Comparison of ENCODE assay signal across 8 mouse cellular contexts in the genomic region with DNA sequence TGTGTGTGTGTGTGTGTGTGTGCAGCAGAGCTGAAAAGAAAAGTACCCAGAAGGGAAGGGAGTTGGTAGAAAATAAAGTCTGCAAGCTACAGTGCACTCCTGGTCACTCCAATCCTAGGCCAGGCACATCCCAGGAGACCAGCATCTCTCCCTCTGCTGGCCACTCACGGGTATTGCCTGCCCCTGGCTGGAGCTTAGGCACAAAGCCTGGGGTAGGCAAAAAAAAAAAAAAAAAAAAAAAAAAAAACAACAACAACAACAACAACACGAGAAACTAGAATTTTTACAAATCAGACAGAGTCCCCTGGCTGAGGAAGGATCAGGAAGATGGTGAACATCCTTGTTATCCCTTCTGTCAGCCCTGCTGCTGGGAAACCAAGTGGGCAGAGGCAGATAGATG. TPM values are rescaled to one million over a fixed set of nuclear protein-coding genes. Genes with fewer than 3 reads are reported as not detected.
DNase-seq lines count a peak whose midpoint lies in the region; ATAC-seq and TF ChIP-seq lines count a peak whose summit lies in the region.
"Had no signal": no experiment of that assay in that cellular context is flagged by ENCODE, and none has a peak within 500 bp of the region (broad histone marks: within the 10 kb centered on the region; RNA-seq: fewer than 3 reads in every experiment).

No protein-coding gene starts in this region.

- H3K27ac ChIP-seq in liver, embryonic 11.5 days (ENCODE audit: low read depth, low read length) = no peak overlapping the region
- H3K27ac ChIP-seq in intestine, postnatal 0 days (ENCODE audit: low read depth, low read length) = peak overlapping the region; percentile 93
- H3K27ac ChIP-seq in lung, embryonic 15.5 days = no peak overlapping the region
- H3K27ac ChIP-seq: heart, embryonic 13.5 days had no signal

- no peaks in the 10 kb centered on the region; the same call in 1 of the 2 replicates for H3K4me1 ChIP-seq in liver, embryonic 11.5 days (replicated peaks; ENCODE audit: control insufficient read depth, insufficient read depth, low read length)
- peaks cover 10% of the 10 kb centered on the region for H3K4me1 ChIP-seq in intestine, postnatal 0 days (replicated peaks; ENCODE audit: control insufficient read depth, insufficient read depth, low read length)
- H3K4me1 ChIP-seq in lung, embryonic 15.5 days = 0 out of 2 replicates have a peak, but pooled peaks cover 6% of the 10 kb centered on the region
- H3K4me1 ChIP-seq: heart, embryonic 13.5 days had no signal

- peak; percentile 81 for TF ChIP-seq CTCF in intestine, postnatal 0 days (IDR thresholded peaks at IDR 0.05; ENCODE audit: low read depth)

- no peaks in the 10 kb centered on the region for H3K9me3 ChIP-seq in liver, embryonic 11.5 days (ENCODE audit: control insufficient read depth, low read length)
- no peaks in the 10 kb centered on the region for H3K9me3 ChIP-seq in intestine, postnatal 0 days (ENCODE audit: control insufficient read depth)
- H3K9me3 ChIP-seq in lung, embryonic 15.5 days = no peaks in the 10 kb centered on the region
- H3K9me3 ChIP-seq: heart, embryonic 13.5 days had no signal

- no peak overlapping the region for H3K4me3 ChIP-seq in liver, embryonic 11.5 days (ENCODE audit: low read depth, low read length)
- H3K4me3 ChIP-seq in intestine, postnatal 0 days (ENCODE audit: low read depth, low read length) = no peak overlapping the region
- H3K4me3 ChIP-seq in lung, embryonic 15.5 days = no peak overlapping the region
- H3K4me3 ChIP-seq: heart, embryonic 13.5 days had no signal

- no peaks in the 10 kb centered on the region for H3K27me3 ChIP-seq in liver, embryonic 11.5 days (replicated peaks; ENCODE audit: control insufficient read depth, insufficient read depth, low read length)
- H3K27me3 ChIP-seq in intestine, postnatal 0 days (replicated peaks; ENCODE audit: control insufficient read depth, insufficient read depth, low read length) = no peaks in the 10 kb centered on the region
- no peaks in the 10 kb centered on the region for H3K27me3 ChIP-seq in lung, embryonic 15.5 days
- H3K27me3 ChIP-seq: heart, embryonic 13.5 days had no signal

- no peaks in the 10 kb centered on the region for H3K36me3 ChIP-seq in liver, embryonic 11.5 days (ENCODE audit: control insufficient read depth, insufficient read depth, low read length)
- peaks cover 11% of the 10 kb centered on the region; the same call in 1 of the 2 replicates for H3K36me3 ChIP-seq in intestine, postnatal 0 days (ENCODE audit: control insufficient read depth, insufficient read depth)
- H3K36me3 ChIP-seq in lung, embryonic 15.5 days = no peaks in the 10 kb centered on the region
- H3K36me3 ChIP-seq: heart, embryonic 13.5 days had no signal

- 13% methylated on average over 2 of the region's 2 CpGs for WGBS in liver, embryonic 11.5 days
- 6% methylated on average over 2 of the region's 2 CpGs for WGBS in intestine, postnatal 0 days
- 11% methylated on average over 2 of the region's 2 CpGs for WGBS in lung, embryonic 15.5 days

- ATAC-seq in liver, embryonic 11.5 days (replicated peaks; ENCODE audit: low FRiP score) = no peak; the same call in 1 of the 2 replicates
- no peak for ATAC-seq in intestine, postnatal 0 days
- ATAC-seq in lung, embryonic 15.5 days (ENCODE audit: borderline replicate concordance, extremely low read depth, low FRiP score, low TSS enrichment) = peak; percentile 37; the same call in 1 of the 2 replicates
- ATAC-seq in inflammation-experienced regulatory T-cells, adult 6 months = no peak

- H3K4me2 ChIP-seq in liver, embryonic 11.5 days = no peak overlapping the region
- H3K4me2 ChIP-seq in intestine, postnatal 0 days (replicated peaks; ENCODE audit: low read depth) = peak overlapping the region; percentile 24; the same call in 1 of the 2 replicates
- no peak overlapping the region for H3K4me2 ChIP-seq in lung, embryonic 15.5 days
- H3K4me2 ChIP-seq: heart, embryonic 13.5 days had no signal

- peak; percentile 60 for DNase-seq in liver
- DNase-seq in liver, embryonic 11.5 days (ENCODE audit: low spot score) = no peak
- peak; percentile 64 for DNase-seq in MN1 (ENCODE audit: low spot score)
- DNase-seq in brain, adult 2 months (ENCODE audit: low read depth, low spot score) = peak; percentile 71

- H3K9ac ChIP-seq in liver, embryonic 11.5 days (ENCODE audit: low read depth, low read length) = no peak overlapping the region
- no peak overlapping the region for H3K9ac ChIP-seq in intestine, postnatal 0 days (ENCODE audit: low read depth, low read length)
- H3K9ac ChIP-seq in lung, embryonic 15.5 days = no peak overlapping the region
- H3K9ac ChIP-seq: heart, embryonic 13.5 days had no signal

RNA-seq across cellular contexts. Expression of a gene that starts 9.0 kb away (rescaled TPM):
- polyA plus RNA-seq in liver, embryonic 11.5 days (2014; fragmentation: Nextera tagmentation; extraction: Ambion mirVana) = 37.8 and 42.2 TPM in 2 replicates
- polyA plus RNA-seq in intestine, postnatal 0 days (2015; fragmentation: Nextera tagmentation; extraction: Ambion mirVana) = 362 and 402 TPM in 2 replicates
- polyA plus RNA-seq in lung, embryonic 15.5 days (2015; fragmentation: Nextera tagmentation; extraction: Ambion mirVana) = 1.1 and 1.5 TPM in 2 replicates
- not detected for polyA plus RNA-seq in inflammation-experienced regulatory T-cells, adult 6 months (2017; shearing (Covaris generic))

RNA-seq across cellular contexts. Expression of a gene that starts 37.8 kb away (rescaled TPM):
- polyA plus RNA-seq in liver, embryonic 11.5 days (2014; fragmentation: Nextera tagmentation; extraction: Ambion mirVana) = 0.32 and 0.69 TPM in 2 replicates
- 3.7 and 4.1 TPM in 2 replicates for polyA plus RNA-seq in intestine, postnatal 0 days (2015; fragmentation: Nextera tagmentation; extraction: Ambion mirVana)
- polyA plus RNA-seq in lung, embryonic 15.5 days (2015; fragmentation: Nextera tagmentation; extraction: Ambion mirVana) = 2.6 and 3.5 TPM in 2 replicates
- polyA plus RNA-seq in inflammation-experienced regulatory T-cells, adult 6 months (2017; shearing (Covaris generic)) = 1 to 10 TPM; 3.1 to 5.6 (median 3.2) TPM

RNA-seq across cellular contexts. Expression of a gene that starts 46.9 kb away (rescaled TPM):
- polyA plus RNA-seq in liver, embryonic 11.5 days (2014; fragmentation: Nextera tagmentation; extraction: Ambion mirVana) = 59.9 and 60.1 TPM in 2 replicates
- polyA plus RNA-seq in intestine, postnatal 0 days (2015; fragmentation: Nextera tagmentation; extraction: Ambion mirVana) = 1,614 and 1,691 TPM in 2 replicates
- polyA plus RNA-seq in lung, embryonic 15.5 days (2015; fragmentation: Nextera tagmentation; extraction: Ambion mirVana) = 32.7 and 34.7 TPM in 2 replicates
- polyA plus RNA-seq in inflammation-experienced regulatory T-cells, adult 6 months (2017; shearing (Covaris generic)) = 1 to 10 TPM in 1 of 3 experiments, under 1 TPM in 2; 0.54 to 1.8 (median 0.91) TPM

Comparison
In these comparisons a context has a peak if more than half of its experiments do, and no peak if none do; other contexts are left out.
1. RNA of a gene that starts 9.0 kb away (polyA plus RNA-seq): 362 to 402 TPM in intestine, postnatal 0 days and 37.8 to 42.2 TPM in liver, embryonic 11.5 days; 1.1 to 1.5 TPM in lung, embryonic 15.5 days and not detected in inflammation-experienced regulatory T-cells, adult 6 months; every median in the first group is over 10 times any median in the second.
2. RNA of a gene that starts 46.9 kb away (polyA plus RNA-seq): 1,614 to 1,691 TPM in intestine, postnatal 0 days; 59.9 to 60.1 TPM in liver, embryonic 11.5 days, 32.7 to 34.7 TPM in lung, embryonic 15.5 days and 0.54 to 1.8 TPM in inflammation-experienced regulatory T-cells, adult 6 months; every median in the first group is over 10 times any median in the second.